Mouse (Mus musculus) neural tube, embryonic 13.5 days (tissue): Measurements from ENCODE around the gene Pitpnc1. TPM values are rescaled to one million over a fixed set of nuclear protein-coding genes. Genes with fewer than 3 reads are reported as not detected.
A peak's percentile ranks its signal among the peaks of the same experiment; 100 is the strongest.

Experiments used
- ATAC-seq: fragments of 200-750 bp; cut with Nextera tagmentation; 2 replicates; pipeline ENCODE4 v1.8.0; 2017; ENCODE audit warnings: low read depth, mild to moderate bottlenecking, moderate TSS enrichment, moderate library complexity
- H3K27ac ChIP-seq: fragments of 300-500 bp; sonication (generic); replicated peaks from 2 replicates; pipeline ENCODE4 v1.5.1; 2015; ENCODE audit warnings: moderate library complexity, mild to moderate bottlenecking, inconsistent platforms
- H3K27me3 ChIP-seq: fragments of 300-500 bp; sonication (generic); 2 replicates; pipeline ENCODE4 v1.6.1; 2015; ENCODE audit warnings: mild to moderate bottlenecking, inconsistent platforms
- H3K36me3 ChIP-seq: fragments of 300-500 bp; sonication (generic); 2 replicates; pipeline ENCODE4 v1.6.1; 2015; ENCODE audit warnings: mild to moderate bottlenecking, inconsistent platforms
- H3K4me1 ChIP-seq: fragments of 300-500 bp; sonication (generic); replicated peaks from 2 replicates; pipeline ENCODE4 v1.6.1; 2015; ENCODE audit warnings: inconsistent platforms
- H3K4me2 ChIP-seq: fragments of 300-500 bp; sonication (generic); 2 replicates; pipeline ENCODE4 v1.6.1; 2015; ENCODE audit warnings: inconsistent platforms, mild to moderate bottlenecking, moderate library complexity
- H3K4me3 ChIP-seq: fragments of 300-500 bp; sonication (generic); 2 replicates; pipeline ENCODE4 v1.5.1; 2015; ENCODE audit warnings: mild to moderate bottlenecking, inconsistent platforms
- H3K9ac ChIP-seq: fragments of 300-500 bp; sonication (generic); 2 replicates; pipeline ENCODE4 v1.6.1; 2015; ENCODE audit warnings: moderate library complexity, mild to moderate bottlenecking, inconsistent platforms
- H3K9me3 ChIP-seq: fragments of 300-500 bp; sonication (generic); 2 replicates; pipeline ENCODE4 v1.6.1; 2016; ENCODE audit warnings: inconsistent platforms
- WGBS: fragments of 180-500 bp; shearing (Covaris S2); methylation state at CpG from one replicate; pipeline ENCODE4 v1.1.7; 2015; 5-methylcytosine and 5-hydroxymethylcytosine counted together
- polyA plus RNA-seq: library from polyadenylated mRNA; unstranded; fragments of >200 nt; fragmentation: Nextera tagmentation; extraction: Ambion mirVana; gene quantifications from 2 replicates; pipeline ENCODE4 v1.2.1, GENCODE M21; 2015

The Pitpnc1 gene
- polyA plus RNA-seq, 1 experiment from 2014 or later: 39.2 TPM

GRCm38 (mm10) chr11:107223667-107224214 is 246.8 kb downstream of the Pitpnc1 start:
- peaks cover 15% of the 10 kb centered on the region; the same call in 1 of the 2 replicates for H3K4me1 ChIP-seq
- peaks cover 19% of the 10 kb centered on the region for H3K36me3 ChIP-seq
- H3K9me3 ChIP-seq: no peaks in the 10 kb centered on the region
- no peak overlapping the region for H3K27ac ChIP-seq
- WGBS: 77% methylated on average over 8 of the region's 8 CpGs
- ATAC-seq: no peak
- no peak overlapping the region for H3K4me2 ChIP-seq
- no peak overlapping the region for H3K4me3 ChIP-seq
- no peaks in the 10 kb centered on the region for H3K27me3 ChIP-seq
- no peak overlapping the region for H3K9ac ChIP-seq

DNA sequence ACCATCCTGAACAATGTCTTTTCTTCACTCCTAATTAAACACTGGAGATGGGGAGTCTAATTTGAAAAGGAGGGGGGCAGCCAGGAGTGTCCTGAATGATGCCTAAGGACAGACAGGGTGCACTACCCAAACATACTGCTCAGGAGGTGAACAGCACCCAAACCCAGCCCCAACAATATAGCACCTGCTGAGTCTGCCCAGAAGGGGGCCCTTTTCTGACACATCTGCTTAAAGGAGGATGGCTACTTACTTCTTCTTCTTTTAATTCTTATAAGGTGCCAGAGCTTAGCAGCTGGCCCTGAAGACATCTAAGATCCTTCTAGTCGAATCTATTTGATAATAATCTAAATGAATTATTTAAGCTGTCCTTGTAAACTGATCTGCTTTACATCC is 247.3 kb downstream of the Pitpnc1 start:
- no peak overlapping the region for H3K9ac ChIP-seq
- no peak overlapping the region for H3K27ac ChIP-seq
- H3K9me3 ChIP-seq: no peaks in the 10 kb centered on the region
- ATAC-seq: no peak
- H3K27me3 ChIP-seq: no peaks in the 10 kb centered on the region
- H3K4me2 ChIP-seq: no peak overlapping the region
- peaks cover 15% of the 10 kb centered on the region; the same call in 1 of the 2 replicates for H3K4me1 ChIP-seq
- no peak overlapping the region for H3K4me3 ChIP-seq
- peaks cover 13% of the 10 kb centered on the region for H3K36me3 ChIP-seq
- 82% methylated on average over 1 of the region's 1 CpGs for WGBS

DNA sequence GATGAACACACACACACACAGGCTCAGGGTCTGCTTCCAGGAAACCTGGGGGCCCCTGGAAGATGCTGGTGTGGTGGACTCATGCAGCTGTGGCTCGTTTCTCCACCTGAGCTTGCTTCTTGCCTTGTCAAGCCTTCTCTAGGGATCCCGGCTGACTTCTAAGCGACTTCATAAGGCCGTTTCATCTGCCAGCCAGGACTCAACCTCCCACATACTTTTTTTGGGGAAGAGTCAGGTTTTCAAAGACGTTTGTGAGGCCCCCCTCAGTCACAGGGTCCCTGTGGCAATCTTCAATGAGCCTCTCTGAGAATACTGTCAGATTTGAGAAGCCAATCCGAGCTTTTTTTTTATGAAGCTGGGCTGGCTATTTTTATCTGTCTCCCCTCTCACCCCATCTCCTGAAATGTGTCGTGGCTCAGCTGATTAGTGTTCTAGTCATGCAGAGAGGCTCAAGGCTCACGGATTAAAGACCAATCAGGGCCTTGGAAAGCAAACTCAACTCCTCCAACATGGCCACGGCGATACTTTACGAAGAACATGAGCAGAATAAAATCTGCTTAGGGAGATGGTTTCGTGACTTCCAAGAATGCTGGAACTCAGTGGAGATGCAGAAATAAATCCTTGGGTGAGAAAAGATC is 247.8 kb downstream of the Pitpnc1 start:
- H3K27me3 ChIP-seq: no peaks in the 10 kb centered on the region
- H3K9me3 ChIP-seq: no peaks in the 10 kb centered on the region
- H3K4me2 ChIP-seq: no peak overlapping the region
- no peak for ATAC-seq
- no peak overlapping the region for H3K9ac ChIP-seq
- peaks cover 15% of the 10 kb centered on the region; the same call in 1 of the 2 replicates for H3K4me1 ChIP-seq
- no peak overlapping the region for H3K4me3 ChIP-seq
- no peak overlapping the region for H3K27ac ChIP-seq
- H3K36me3 ChIP-seq: peaks cover 8% of the 10 kb centered on the region; the same call in 1 of the 2 replicates
- WGBS: 64% methylated on average over 12 of the region's 12 CpGs

DNA sequence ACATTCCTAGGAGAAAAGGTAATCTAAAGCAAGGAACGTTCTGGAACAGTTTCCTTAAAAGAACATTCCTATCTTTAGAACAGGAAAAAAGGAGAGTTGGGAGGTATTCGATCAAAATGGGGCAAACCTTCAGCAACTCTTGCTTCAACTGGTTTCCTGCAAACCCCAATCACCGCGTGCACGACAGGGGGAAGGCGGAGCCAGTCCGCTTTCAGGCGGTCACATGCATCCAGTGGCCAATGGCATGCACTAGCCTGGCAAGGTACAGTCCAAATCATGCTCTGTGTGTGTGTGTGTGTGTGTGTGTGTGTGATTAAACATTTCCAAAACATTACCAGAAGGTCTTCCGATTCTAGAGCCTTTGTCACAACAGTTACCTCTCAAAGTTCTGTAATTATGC is 255.4 kb downstream of the Pitpnc1 start:
- Histone ChIP-seq H3K36me3 (peaks cover 23% of the 10 kb centered on the region), H3K9ac (no peak overlapping the region), H3K4me1 (no peaks in the 10 kb centered on the region), H3K27me3 (no peaks in the 10 kb centered on the region), H3K4me3 (no peak overlapping the region), H3K27ac (no peak overlapping the region), H3K9me3 (no peaks in the 10 kb centered on the region), H3K4me2 (no peak overlapping the region)
- WGBS: 90% methylated on average over 9 of the region's 9 CpGs
- ATAC-seq: no peak

DNA sequence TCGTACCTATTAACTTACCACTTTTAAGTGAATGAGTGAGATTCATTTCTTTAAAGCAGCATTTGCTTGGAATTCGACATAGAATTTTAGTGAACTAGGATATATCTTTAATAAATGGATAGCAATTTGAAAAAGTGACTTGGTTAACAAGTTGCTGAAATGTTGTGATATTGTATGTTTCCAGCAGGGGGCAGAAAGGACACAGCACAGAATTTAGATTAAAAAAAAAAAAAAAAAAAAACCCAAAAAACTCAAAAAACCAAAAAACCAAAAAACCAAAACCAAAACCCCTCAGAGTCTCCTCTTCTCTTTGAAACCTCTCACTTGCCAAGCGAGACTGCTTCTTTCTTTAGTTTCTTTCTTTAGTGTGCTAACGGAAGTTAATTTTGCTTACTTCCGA is 256.8 kb downstream of the Pitpnc1 start:
- no peak overlapping the region for H3K27ac ChIP-seq
- H3K9ac ChIP-seq: no peak overlapping the region
- ATAC-seq: no peak
- WGBS: 85% methylated on average over 5 of the region's 5 CpGs
- H3K36me3 ChIP-seq: peaks cover 28% of the 10 kb centered on the region
- H3K4me1 ChIP-seq: no peaks in the 10 kb centered on the region
- no peak overlapping the region for H3K4me3 ChIP-seq
- H3K4me2 ChIP-seq: no peak overlapping the region
- H3K9me3 ChIP-seq: no peaks in the 10 kb centered on the region
- H3K27me3 ChIP-seq: no peaks in the 10 kb centered on the region

GRCm38 (mm10) chr11:107209818-107210217 is 260.7 kb downstream of the Pitpnc1 start:
- Histone ChIP-seq H3K9ac (no peak overlapping the region), H3K4me3 (no peak overlapping the region), H3K9me3 (no peaks in the 10 kb centered on the region), H3K4me2 (no peak overlapping the region), H3K27me3 (no peaks in the 10 kb centered on the region), H3K27ac (no peak overlapping the region), H3K36me3 (peaks cover 16% of the 10 kb centered on the region), H3K4me1 (no peaks in the 10 kb centered on the region)
- no peak for ATAC-seq
- 80% methylated on average over 13 of the region's 13 CpGs for WGBS

DNA sequence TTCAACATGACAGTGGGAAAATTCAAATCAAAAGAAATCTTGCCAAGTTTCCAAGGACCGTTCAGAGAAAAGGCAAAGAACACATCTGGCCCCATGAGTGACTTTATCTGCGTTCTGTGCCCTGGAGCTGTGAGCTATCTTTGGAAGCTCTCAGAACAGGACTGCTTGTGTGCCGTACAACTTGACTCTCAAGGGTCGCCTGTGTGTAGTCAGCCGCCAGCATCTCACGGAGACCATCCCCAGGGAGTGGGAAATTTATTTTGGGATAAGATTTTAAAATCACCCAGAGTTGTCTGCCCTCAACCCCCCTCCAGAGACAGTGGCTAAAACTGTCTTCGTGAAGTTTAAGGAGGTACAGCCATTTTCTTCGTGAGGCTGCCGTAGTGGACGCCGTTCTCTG is 268.7 kb downstream of the Pitpnc1 start:
- Histone ChIP-seq H3K9me3 (no peaks in the 10 kb centered on the region), H3K4me3 (no peak overlapping the region), H3K4me1 (no peaks in the 10 kb centered on the region), H3K36me3 (no peaks in the 10 kb centered on the region), H3K9ac (no peak overlapping the region), H3K4me2 (no peak overlapping the region), H3K27ac (no peak overlapping the region), H3K27me3 (no peaks in the 10 kb centered on the region)
- ATAC-seq: no peak
- WGBS: 86% methylated on average over 11 of the region's 11 CpGs

- Histone ChIP-seq H3K9ac (no peak overlapping the region), H3K27me3 (no peaks in the 10 kb centered on the region), H3K4me3 (no peak overlapping the region), H3K9me3 (no peaks in the 10 kb centered on the region), H3K36me3 (no peaks in the 10 kb centered on the region), H3K27ac (no peak overlapping the region), H3K4me2 (no peak overlapping the region), H3K4me1 (no peaks in the 10 kb centered on the region)
- WGBS: 80% methylated on average over 5 of the region's 5 CpGs
- ATAC-seq: no peak
Measured at GRCm38 (mm10) chr11:107199281-107199680, 271.2 kb downstream of the Pitpnc1 start.

- Histone ChIP-seq H3K9me3 (no peaks in the 10 kb centered on the region), H3K27me3 (no peaks in the 10 kb centered on the region), H3K9ac (no peak overlapping the region), H3K4me1 (no peaks in the 10 kb centered on the region), H3K4me3 (no peak overlapping the region), H3K36me3 (no peaks in the 10 kb centered on the region), H3K4me2 (no peak overlapping the region), H3K27ac (no peak overlapping the region)
- 76% methylated on average over 2 of the region's 2 CpGs for WGBS
- ATAC-seq: no peak
Measured at GRCm38 (mm10) chr11:107195334-107195733, 275.2 kb downstream of the Pitpnc1 start.

- Histone ChIP-seq H3K9ac (no peak overlapping the region), H3K27me3 (no peaks in the 10 kb centered on the region), H3K4me1 (peaks cover 7% of the 10 kb centered on the region), H3K36me3 (peaks cover 9% of the 10 kb centered on the region), H3K4me3 (no peak overlapping the region), H3K9me3 (no peaks in the 10 kb centered on the region), H3K27ac (no peak overlapping the region), H3K4me2 (no peak overlapping the region)
- 74% methylated on average over 2 of the region's 2 CpGs for WGBS
- no peak for ATAC-seq
Measured at GRCm38 (mm10) chr11:107190376-107190775, 280.1 kb downstream of the Pitpnc1 start.

- ATAC-seq: peak; percentile 97
Measured at GRCm38 (mm10) chr11:107188565-107189552, 281.6 kb downstream of the Pitpnc1 start, which contains the start of gene Nol11. Gene Nol11 (minus strand): TSS chr11:107189381.

GRCm38 (mm10) chr11:107183777-107184176 is 286.7 kb downstream of the Pitpnc1 start:
- WGBS: 92% methylated on average over 8 of the region's 8 CpGs
- H3K4me1 ChIP-seq: peaks cover 7% of the 10 kb centered on the region
- no peak overlapping the region for H3K4me2 ChIP-seq
- no peak overlapping the region for H3K27ac ChIP-seq
- H3K36me3 ChIP-seq: peaks cover 70% of the 10 kb centered on the region
- H3K4me3 ChIP-seq: no peak overlapping the region
- H3K9me3 ChIP-seq: no peaks in the 10 kb centered on the region
- no peak for ATAC-seq
- no peaks in the 10 kb centered on the region for H3K27me3 ChIP-seq
- no peak overlapping the region for H3K9ac ChIP-seq

More at GRCm38 (mm10) chr11:107188565-107189552, 281.6 kb downstream of the Pitpnc1 start, which contains the start of gene Nol11:
- H3K4me1 ChIP-seq: peaks cover 7% of the 10 kb centered on the region
- H3K27ac ChIP-seq: peak within 1 kb of the TSS; percentile 77
- peaks cover 24% of the 10 kb centered on the region for H3K36me3 ChIP-seq
- H3K9me3 ChIP-seq: no peaks in the 10 kb centered on the region
- H3K9ac ChIP-seq: peak within 1 kb of the TSS; percentile 94
- H3K4me2 ChIP-seq: peak within 1 kb of the TSS; percentile 64
- WGBS: under 1% methylated on average over 62 of the region's 62 CpGs
- no peaks in the 10 kb centered on the region for H3K27me3 ChIP-seq
- H3K4me3 ChIP-seq: peak within 1 kb of the TSS; percentile 95
